Mouse (Mus musculus) thymus, adult 2 months (tissue): ENCODE data around the gene Irs1.

Source experiments
- CTCF ChIP-seq: fragments of 200-500 bp; IDR thresholded peaks from 2 replicates; pipeline ENCODE4 v1.5.1; 2012; ENCODE audit warnings: mild to moderate bottlenecking, control low read depth, low read length, moderate library complexity, borderline replicate concordance; ENCODE audit not compliant: control insufficient read depth, poor library complexity, insufficient read depth; ENCODE audit errors: extremely low read depth
- POLR2A ChIP-seq: fragments of 200-500 bp; IDR thresholded peaks from 2 replicates; pipeline ENCODE4 v1.6.1; 2012; ENCODE audit warnings: mild to moderate bottlenecking, low read length, control low read depth, moderate library complexity; ENCODE audit not compliant: control insufficient read depth, poor library complexity, insufficient read depth; ENCODE audit errors: extremely low read depth

GRCm38 (mm10) chr1:82261638-82262037 is 29.6 kb downstream of the Irs1 start:
- TF ChIP-seq CTCF (no peak), POLR2A (no peak)
